8 mouse cellular contexts compared by ENCODE assay signal in genomic region chr16:84702230-84703128, GRCm38 (mm10). TPM values are rescaled to one million over a fixed set of nuclear protein-coding genes. Genes with fewer than 3 reads are reported as not detected.
A peak's percentile ranks its signal among the peaks of the same experiment; 100 is the strongest.
DNase-seq lines count a peak whose midpoint lies in the region; ATAC-seq and TF ChIP-seq lines count a peak whose summit lies in the region.

No protein-coding gene starts in this region.

- peak; percentile 33; the same call in 1 of the 2 replicates for ATAC-seq in limb, embryonic 12.5 days (ENCODE audit: insufficient number of reproducible peaks, insufficient read depth, low FRiP score, low TSS enrichment, low read depth)
- ATAC-seq in midbrain, embryonic 11.5 days (ENCODE audit: low FRiP score): peak; percentile 71

- no peak for TF ChIP-seq CTCF in embryonic fibroblast, embryonic 13.5 days (IDR thresholded peaks at IDR 0.05; ENCODE audit: borderline replicate concordance, insufficient read depth, low read length)
- no peak for TF ChIP-seq CTCF in testis, adult 2 months (IDR thresholded peaks at IDR 0.05; ENCODE audit: control insufficient read depth, insufficient read depth, insufficient replicate concordance, low read depth, low read length)

- WGBS in limb, embryonic 12.5 days: 11% methylated on average over 39 of the region's 39 CpGs
- WGBS in midbrain, embryonic 11.5 days: 12% methylated on average over 39 of the region's 39 CpGs

- no peak overlapping the region; the same call in 1 of the 2 replicates for H3K27ac ChIP-seq in embryonic fibroblast, embryonic 13.5 days (ENCODE audit: insufficient read depth, low read length)
- no peak overlapping the region for H3K27ac ChIP-seq in limb, embryonic 12.5 days
- no peak overlapping the region for H3K27ac ChIP-seq in midbrain, embryonic 11.5 days (ENCODE audit: low read depth, low read length)
- H3K27ac ChIP-seq in testis, adult 2 months (ENCODE audit: control insufficient read depth, insufficient read depth, low read depth, low read length): no peak overlapping the region

- DNase-seq in ovary, postnatal 36 days (ENCODE audit: low spot score): peak; percentile 39
- no peak for DNase-seq in ovary, postnatal 10 days (ENCODE audit: low spot score)
- peak; percentile 52 for DNase-seq in heart, postnatal 4 days
- peak; percentile 93 for DNase-seq in midbrain, embryonic 11.5 days (ENCODE audit: low spot score, missing footprints)
- no peak for DNase-seq in layer of hippocampus, adult 9-11 months

- peak overlapping the region; percentile 96 for H3K4me3 ChIP-seq in embryonic fibroblast, embryonic 13.5 days (ENCODE audit: insufficient read depth, low read length)
- H3K4me3 ChIP-seq in limb, embryonic 12.5 days (replicated peaks): peak overlapping the region; percentile 64
- H3K4me3 ChIP-seq in midbrain, embryonic 11.5 days (ENCODE audit: low read depth, low read length): peak overlapping the region; percentile 63
- H3K4me3 ChIP-seq in testis, adult 2 months (ENCODE audit: control insufficient read depth, low read depth, low read length): peak overlapping the region; percentile 79

- H3K36me3 ChIP-seq in limb, embryonic 12.5 days: no peaks in the 10 kb centered on the region
- H3K36me3 ChIP-seq in midbrain, embryonic 11.5 days (ENCODE audit: control insufficient read depth, insufficient read depth, low read length): no peaks in the 10 kb centered on the region
- H3K36me3 ChIP-seq in testis, adult 2 months (ENCODE audit: control insufficient read depth, insufficient read depth, low read length): no peaks in the 10 kb centered on the region

- H3K9ac ChIP-seq in limb, embryonic 12.5 days (replicated peaks): peak overlapping the region; percentile 70
- peak overlapping the region; percentile 67 for H3K9ac ChIP-seq in midbrain, embryonic 11.5 days (ENCODE audit: low read length)

- H3K9me3 ChIP-seq in limb, embryonic 12.5 days: no peaks in the 10 kb centered on the region
- no peaks in the 10 kb centered on the region for H3K9me3 ChIP-seq in midbrain, embryonic 11.5 days (ENCODE audit: control insufficient read depth, low read length)

- H3K4me2 ChIP-seq in limb, embryonic 12.5 days: peak overlapping the region; percentile 91
- peak overlapping the region; percentile 96 for H3K4me2 ChIP-seq in midbrain, embryonic 11.5 days

- peaks cover 11% of the 10 kb centered on the region for H3K4me1 ChIP-seq in embryonic fibroblast, embryonic 13.5 days (ENCODE audit: control insufficient read depth, insufficient read depth, low read length)
- peaks cover 8% of the 10 kb centered on the region for H3K4me1 ChIP-seq in limb, embryonic 12.5 days (replicated peaks)
- H3K4me1 ChIP-seq in midbrain, embryonic 11.5 days (ENCODE audit: control insufficient read depth, insufficient read depth, low read length): no peaks in the 10 kb centered on the region; the same call in 1 of the 2 replicates
- H3K4me1 ChIP-seq in testis, adult 2 months (ENCODE audit: control insufficient read depth, insufficient read depth, low read length): peaks cover 8% of the 10 kb centered on the region

- no peak for TF ChIP-seq POLR2A in embryonic fibroblast, embryonic 13.5 days (IDR thresholded peaks at IDR 0.05; ENCODE audit: low read depth, low read length)
- no peak for TF ChIP-seq POLR2A in testis, adult 2 months (IDR thresholded peaks at IDR 0.05; ENCODE audit: control insufficient read depth, low read depth, low read length)

- 0 out of 2 replicates have a peak, but pooled peaks cover 4% of the 10 kb centered on the region for H3K27me3 ChIP-seq in limb, embryonic 12.5 days
- peaks cover 5% of the 10 kb centered on the region for H3K27me3 ChIP-seq in midbrain, embryonic 11.5 days (ENCODE audit: control insufficient read depth, insufficient read depth, low read length)
- H3K27me3 ChIP-seq in testis, adult 2 months (ENCODE audit: control insufficient read depth, insufficient read depth, low read length): no peaks in the 10 kb centered on the region

RNA-seq across cellular contexts. Expression of gene Mrpl39, which starts 33.1 kb away (rescaled TPM):
- 23.2 and 26.8 TPM in 2 replicates for polyA plus RNA-seq in embryonic fibroblast, embryonic 13.5 days (2011; ENCODE audit: insufficient read length, low read depth, missing spikeins)
- total RNA-seq in heart, postnatal 4 days (2021): 10 to 100 TPM; 31.7 to 32.2 TPM
- polyA plus RNA-seq in limb, embryonic 12.5 days (2016; fragmentation: Nextera tagmentation; extraction: Ambion mirVana): 45.2 and 46.2 TPM in 2 replicates
- polyA plus RNA-seq in midbrain, embryonic 11.5 days (2014; fragmentation: Nextera tagmentation; extraction: Ambion mirVana): 60.2 and 60.4 TPM in 2 replicates
- 54.7 and 55.8 TPM in 2 replicates for polyA plus RNA-seq in testis, adult 2 months (2012; rRNA removed)

Comparison
In these comparisons a context has a peak if more than half of its experiments do, and no peak if none do; other contexts are left out.
1. DNase-seq: peak in ovary, postnatal 36 days (single experiment), heart, postnatal 4 days (single experiment) and midbrain, embryonic 11.5 days (single experiment); none in ovary, postnatal 10 days (single experiment) and layer of hippocampus, adult 9-11 months (single experiment).
2. Peak in every context shown above with its lines, with median percentiles within 50 percentile points of each other: H3K4me3 ChIP-seq.